Mouse (Mus musculus) kidney, adult 18-20 months (tissue): Measurements from ENCODE around the gene Tmem150a.
A peak's percentile ranks its signal among the peaks of the same experiment; 100 is the strongest.

Experiments
- DNase-seq: peaks from one replicate; pipeline ENCODE4 v3.0.0; 2021

Gene Tmem150a

GRCm38 (mm10) chr6:72352636-72353405 lies 2.4 kb upstream of the Tmem150a start:
- no peak for DNase-seq

- no peak for DNase-seq
These were observed 1.2 kb upstream of the Tmem150a start for GRCm38 (mm10) chr6:72354025-72354424.

- DNase-seq: no peak
These were observed 820 bp downstream of the Tmem150a start for GRCm38 (mm10) chr6:72356001-72356532.

GRCm38 (mm10) chr6:72357164-72358079 lies 2.2 kb downstream of the Tmem150a start:
- no peak for DNase-seq

GRCm38 (mm10) chr6:72358086-72358764 lies 3.0 kb downstream of the Tmem150a start:
- no peak for DNase-seq

GRCm38 (mm10) chr6:72359343-72359742 lies 4.1 kb downstream of the Tmem150a start:
- DNase-seq: no peak

- peak; percentile 56 for DNase-seq
These were observed 4.8 kb downstream of the Tmem150a start for GRCm38 (mm10) chr6:72359891-72360598.

- peak; percentile 70 for DNase-seq
These were observed 5.3 kb downstream of the Tmem150a start for GRCm38 (mm10) chr6:72360599-72360935.

GRCm38 (mm10) chr6:72361121-72361551 lies 5.9 kb downstream of the Tmem150a start:
- DNase-seq: no peak

- DNase-seq: peak; percentile 94
These were observed 7.1 kb downstream of the Tmem150a start for GRCm38 (mm10) chr6:72362132-72363028.

- no peak for DNase-seq
These were observed 8.8 kb downstream of the Tmem150a start for GRCm38 (mm10) chr6:72364009-72364408.

GRCm38 (mm10) chr6:72364985-72365384 lies 9.7 kb downstream of the Tmem150a start:
- DNase-seq: no peak

GRCm38 (mm10) chr6:72366304-72366703 lies 11.1 kb downstream of the Tmem150a start:
- DNase-seq: no peak

- no peak for DNase-seq
These were observed 11.7 kb downstream of the Tmem150a start, which contains the start of gene Rnf181 for GRCm38 (mm10) chr6:72366844-72367443. Rnf181 (minus strand) TSS chr6:72366956.

- no peak for DNase-seq
These were observed 12.3 kb downstream of the Tmem150a start for GRCm38 (mm10) chr6:72367460-72367974.

- DNase-seq: no peak
These were observed 14.3 kb downstream of the Tmem150a start for GRCm38 (mm10) chr6:72369557-72369956.

GRCm38 (mm10) chr6:72370091-72370490 lies 14.8 kb downstream of the Tmem150a start:
- no peak for DNase-seq

- DNase-seq: no peak
These were observed 15.9 kb downstream of the Tmem150a start for GRCm38 (mm10) chr6:72371147-72371546.

GRCm38 (mm10) chr6:72371571-72371970 lies 16.3 kb downstream of the Tmem150a start:
- DNase-seq: no peak

GRCm38 (mm10) chr6:72373184-72373583 lies 17.9 kb downstream of the Tmem150a start:
- no peak for DNase-seq
